Mouse (Mus musculus) spleen, postnatal 10 days (tissue): ENCODE measurements at regions not wholly inside any gene's neighbourhood (a gene's known extent, or its start where the extent isn't known, plus 50 kb on each side); places are given as distances from the start of the nearest gene placed in this dataset.
A peak's percentile ranks its signal among the peaks of the same experiment; 100 is the strongest.
"Not testable (repeated sequence)": the region's sequence is repeated elsewhere in the genome, so short reads cannot be mapped to it uniquely, and the experiment has no call there.

Experiments
- DNase-seq, 2 experiments: peaks; one replicate each; pipeline ENCODE4 v3.0.0; 2021 to 2022; ENCODE audit warnings: low spot score in 2 of 2

DNA sequence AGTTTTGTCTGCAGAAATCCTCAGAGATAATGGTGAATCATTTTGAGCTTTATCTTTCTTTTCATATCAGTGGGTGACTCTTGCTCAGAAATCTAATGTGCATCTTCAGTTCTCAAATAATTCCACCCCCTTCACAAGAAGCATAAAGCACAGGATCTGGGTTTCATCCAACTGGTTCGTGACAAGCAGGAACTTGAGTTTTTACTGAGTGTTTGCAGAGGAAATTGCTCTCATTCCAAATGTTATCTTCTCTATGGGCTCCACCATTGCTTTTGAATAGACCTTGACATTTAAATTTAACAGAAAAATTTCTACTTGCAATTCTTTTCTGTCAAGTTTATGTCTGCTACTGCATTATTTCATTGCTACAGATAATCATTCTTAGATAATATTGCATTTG, 443.1 kb downstream of the Arl4a start:
- DNase-seq: no peak

DNA sequence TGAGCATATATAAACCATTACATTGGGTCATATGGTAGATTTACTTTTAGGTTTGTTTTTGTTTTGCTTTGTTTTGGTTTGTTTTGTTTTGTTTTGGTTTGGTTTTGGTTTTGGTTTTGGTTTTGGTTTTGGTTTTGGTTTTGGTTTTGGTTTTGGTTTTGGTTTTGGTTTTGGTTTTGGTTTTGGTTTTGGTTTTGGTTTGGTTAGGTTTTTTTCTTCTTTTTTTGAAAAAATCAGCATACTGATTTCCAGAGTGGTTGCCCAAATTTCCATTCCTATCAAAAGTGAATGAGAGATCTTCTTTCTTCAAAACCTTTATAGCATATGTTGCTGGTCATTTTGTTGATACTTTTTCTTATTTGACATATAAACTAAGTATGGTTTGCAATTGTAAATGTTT, 444.0 kb downstream of the Arl4a start:
- not testable (repeated sequence) for DNase-seq

DNA sequence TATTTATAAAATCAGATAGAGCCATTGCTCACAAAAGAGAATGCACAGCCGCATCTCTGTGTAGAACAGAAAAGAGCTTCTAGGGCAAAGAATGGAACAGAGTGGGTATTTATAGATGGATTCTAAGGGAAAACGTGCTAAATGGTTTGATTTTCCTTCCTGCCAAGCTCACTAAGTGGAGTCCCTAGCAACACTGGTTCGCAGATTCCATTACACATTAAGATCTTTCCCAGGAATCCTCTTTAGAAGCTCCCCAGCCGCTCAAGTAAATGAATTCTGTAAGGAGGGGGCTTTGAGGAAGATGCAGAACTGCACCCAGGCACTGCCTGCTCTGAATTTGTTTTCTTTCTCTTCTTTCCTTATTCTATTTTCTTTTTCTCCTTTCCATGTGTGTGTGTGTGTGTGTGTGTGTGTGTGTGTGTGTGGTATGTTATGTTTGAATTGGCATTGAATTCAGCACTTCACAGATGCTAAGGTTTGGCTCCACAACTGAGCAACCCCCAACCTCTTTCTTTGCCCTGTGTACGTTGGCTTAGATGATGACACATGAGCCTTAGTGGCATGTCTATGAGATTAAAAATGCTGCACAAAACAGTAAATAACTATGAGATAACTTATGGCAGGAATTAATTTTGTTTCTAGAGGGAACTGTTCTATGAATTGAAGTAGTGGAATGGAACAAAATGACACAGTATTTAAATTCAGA, 450.5 kb downstream of the Arl4a start:
- no peak for DNase-seq

DNA sequence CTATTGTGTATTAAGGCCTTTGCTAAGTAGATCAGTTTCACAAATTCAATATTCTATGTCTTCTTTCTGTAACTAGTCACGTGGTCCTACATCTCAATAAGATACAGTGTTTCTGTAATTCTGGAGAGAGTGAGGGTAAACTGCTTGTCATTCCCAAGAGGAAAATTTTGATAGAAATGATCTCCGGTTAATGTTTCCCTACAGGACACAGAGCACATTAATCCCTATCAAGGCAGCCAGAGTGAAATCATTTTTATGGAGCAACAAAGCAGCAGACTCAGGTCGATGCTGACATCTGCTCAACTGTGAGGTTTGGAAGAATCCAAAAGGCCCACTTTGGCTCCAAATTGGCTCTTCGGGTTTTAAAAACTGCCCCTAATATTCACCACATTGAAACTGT, 451.7 kb downstream of the Arl4a start:
- no peak for DNase-seq

DNA sequence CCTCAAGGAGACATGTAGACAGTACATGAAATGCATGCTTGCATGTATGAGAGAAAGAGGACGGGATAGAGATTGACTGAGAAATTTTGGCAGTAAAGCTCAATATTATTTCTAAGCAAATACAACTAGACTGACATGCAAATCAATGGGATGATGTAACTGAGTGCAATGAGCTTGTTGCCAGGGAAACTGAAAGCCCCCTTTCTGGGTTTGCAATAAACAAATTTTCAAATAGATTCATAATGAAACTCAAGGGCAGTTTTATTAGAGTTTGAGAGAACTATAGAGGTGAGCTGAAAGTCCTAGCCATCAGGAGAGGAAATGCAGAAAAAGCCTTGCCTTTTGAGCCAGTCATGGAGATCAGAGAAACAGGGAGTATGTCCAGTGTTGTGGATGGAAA, 460.2 kb downstream of the Arl4a start:
- DNase-seq: no peak

DNA sequence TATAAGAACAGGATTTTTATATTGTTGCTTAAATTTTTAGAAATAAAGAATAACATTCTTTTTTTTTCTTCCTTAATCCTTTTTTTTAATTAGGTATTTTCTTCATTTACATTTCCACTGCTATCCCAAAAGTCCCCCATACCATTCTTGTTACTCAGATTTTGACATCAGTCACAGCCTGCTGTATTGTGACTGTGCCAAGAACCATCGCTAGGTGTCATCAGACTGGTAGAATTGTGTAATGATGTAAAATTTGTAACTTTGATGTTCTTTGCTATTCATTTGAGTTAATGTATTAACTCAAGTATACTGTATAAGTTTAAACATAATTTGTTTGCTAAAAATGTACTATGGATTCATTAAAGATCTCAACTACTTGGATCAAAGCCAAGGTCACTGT, 465.0 kb downstream of the Arl4a start:
- DNase-seq: no peak

DNA sequence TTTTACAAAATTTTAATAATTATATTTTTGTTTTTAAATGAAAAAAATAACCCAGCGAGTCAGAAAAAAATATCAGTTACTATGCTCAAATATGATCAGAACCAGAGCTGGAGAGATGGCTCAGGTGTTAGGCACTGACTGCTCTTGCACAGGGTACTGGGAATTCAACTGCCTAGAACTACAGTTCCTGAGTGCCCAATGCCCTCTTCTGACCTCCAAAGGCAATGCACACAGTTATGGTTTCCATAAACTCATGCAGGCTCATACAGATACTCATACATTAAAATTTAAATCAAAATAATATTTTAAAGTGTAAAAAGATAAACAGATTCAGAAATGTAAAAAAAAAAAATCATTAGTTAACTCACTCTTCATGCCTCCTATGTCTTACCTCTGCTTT, 465.7 kb downstream of the Arl4a start:
- DNase-seq: no peak

DNA sequence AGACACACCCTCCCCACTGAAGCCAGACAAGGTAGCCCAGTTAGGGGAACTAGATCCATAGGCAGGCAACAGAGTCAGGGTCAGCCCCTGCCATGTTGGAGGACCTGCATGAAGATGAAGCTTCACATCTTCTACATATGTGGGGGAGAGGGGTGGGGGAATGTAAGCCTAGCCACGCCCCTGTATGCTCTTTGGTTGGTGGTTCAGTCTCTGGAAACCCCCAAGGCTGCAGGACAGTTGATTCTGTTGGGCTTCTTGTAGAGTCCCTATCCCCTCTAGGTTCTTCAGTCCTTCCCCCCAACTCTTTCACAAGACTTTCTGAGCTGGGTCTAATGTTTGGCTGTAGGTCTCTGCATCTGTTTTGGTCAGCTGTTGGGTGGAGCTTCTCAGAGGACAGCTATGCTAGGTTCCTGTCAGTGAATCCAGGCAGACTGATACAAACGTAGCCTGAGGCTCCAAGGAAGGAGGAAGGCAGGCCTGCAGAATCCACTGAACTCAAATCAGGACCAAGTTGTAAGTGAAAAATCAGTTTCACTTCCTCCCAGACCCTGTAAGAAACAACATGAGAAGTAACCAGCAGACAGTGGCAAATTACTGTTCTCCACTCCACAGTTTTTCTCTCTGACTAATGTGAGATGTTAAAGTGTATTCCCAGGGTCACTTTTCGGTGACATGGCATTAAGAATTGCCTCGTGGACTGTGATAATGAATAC, 476.9 kb downstream of the Arl4a start:
- no peak for DNase-seq

DNA sequence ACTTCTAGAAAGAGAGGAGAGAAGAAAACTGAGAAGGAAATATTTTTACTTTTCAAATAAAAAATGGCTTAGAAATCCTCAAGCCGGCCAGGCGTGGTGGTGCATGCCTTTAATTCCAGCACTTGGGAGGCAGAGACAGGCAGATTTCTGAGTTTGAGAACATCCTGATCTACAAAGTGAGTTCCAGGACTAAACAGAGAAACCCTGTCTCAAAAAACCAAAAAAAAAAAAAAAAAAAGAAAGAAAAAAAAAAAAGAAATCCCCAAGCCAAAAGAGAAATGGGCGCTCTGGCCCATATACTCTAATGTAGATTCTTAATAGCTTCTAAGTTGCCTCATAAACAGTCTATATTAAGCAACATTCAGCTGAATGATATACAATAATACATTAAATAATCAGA, 479.3 kb downstream of the Arl4a start:
- DNase-seq: no peak

DNA sequence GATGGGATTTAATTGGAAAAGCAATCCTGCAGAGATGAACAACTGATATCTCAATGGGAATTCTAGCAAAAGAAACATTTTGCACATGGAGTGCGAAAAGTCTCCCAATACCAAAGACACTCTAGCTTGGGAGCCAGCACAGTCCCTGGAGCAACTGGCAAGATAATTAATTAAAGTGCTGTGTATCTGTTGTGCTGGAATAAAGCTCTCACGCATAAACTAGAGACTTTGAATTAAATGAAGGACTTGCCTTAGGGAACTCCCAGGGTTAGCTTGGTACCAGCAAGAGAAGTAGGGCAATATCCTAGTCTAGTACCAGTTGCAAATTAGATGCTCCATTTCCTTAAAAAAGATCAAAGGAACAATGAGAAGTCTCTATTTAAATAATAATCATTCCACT, 501.5 kb downstream of the Arl4a start:
- no peak for DNase-seq

DNA sequence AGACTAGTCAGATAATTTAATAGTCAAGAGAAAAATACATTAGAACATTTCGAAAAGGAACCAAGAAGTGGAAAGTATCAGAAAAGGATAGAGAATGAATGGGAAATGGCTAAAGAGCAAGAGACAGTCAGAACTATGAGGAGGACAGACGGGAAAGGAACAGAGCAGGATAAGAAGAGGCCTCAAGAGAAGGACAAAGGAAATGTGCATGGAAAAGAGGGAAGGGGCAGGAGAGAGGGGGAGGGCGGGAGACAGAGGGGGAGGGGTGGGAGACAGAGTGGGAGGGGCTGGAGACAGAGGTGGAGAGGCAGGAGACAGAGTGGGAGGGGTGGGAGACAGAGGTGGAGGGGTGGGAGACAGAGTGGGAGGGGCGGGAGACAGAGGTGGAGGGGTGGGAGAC, 509.7 kb downstream of the Arl4a start:
- no peak for DNase-seq

DNA sequence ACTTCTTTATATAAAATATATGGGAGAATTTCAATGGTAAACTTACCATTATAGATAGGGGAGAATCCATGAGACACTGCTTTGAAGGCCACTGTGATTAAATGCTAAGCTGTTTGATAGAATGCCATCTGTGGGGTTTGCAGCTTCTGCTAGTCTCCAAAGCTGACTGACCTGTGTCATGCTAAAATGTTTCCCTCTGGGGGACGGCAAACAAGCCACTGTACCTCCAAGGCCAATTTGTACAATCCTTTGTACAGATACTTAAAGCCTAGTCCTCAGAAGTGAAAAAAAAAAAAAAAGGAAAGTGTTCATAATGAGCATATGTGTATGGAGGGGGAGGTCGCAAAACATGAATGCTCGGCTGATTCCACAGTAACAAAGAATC, 510.6 kb downstream of the Arl4a start:
- DNase-seq: no peak

DNA sequence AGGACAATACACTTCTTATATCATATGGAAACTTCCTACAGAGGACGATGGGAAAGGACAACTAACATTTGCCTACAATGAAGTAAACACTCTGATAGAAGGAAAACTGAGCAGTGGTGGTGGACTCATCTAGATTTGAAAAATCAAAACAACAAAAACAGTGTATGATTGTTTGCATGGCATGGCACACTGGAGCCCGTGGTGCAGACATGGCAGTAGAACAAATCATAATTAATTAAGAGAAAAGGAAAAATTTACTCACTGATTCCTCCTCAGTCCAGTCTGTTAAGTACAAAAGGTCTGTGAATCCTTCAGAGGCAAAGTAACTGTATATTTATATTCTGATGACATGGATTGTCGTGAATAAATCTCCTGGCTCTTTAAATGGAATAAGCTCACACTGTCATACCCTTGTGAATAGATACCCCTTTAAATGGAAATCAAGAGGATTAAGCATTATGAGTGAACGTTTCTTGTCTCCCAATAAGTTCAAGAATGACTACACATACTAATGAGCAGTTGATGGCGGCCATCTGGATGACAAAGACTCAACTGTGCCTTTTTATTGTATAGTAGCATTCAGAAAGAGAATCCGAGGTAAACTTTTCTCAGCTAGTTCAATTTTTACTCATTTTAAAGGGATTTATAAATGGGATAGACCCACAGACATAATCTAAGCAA, 511.1 kb downstream of the Arl4a start:
- no peak for DNase-seq

DNA sequence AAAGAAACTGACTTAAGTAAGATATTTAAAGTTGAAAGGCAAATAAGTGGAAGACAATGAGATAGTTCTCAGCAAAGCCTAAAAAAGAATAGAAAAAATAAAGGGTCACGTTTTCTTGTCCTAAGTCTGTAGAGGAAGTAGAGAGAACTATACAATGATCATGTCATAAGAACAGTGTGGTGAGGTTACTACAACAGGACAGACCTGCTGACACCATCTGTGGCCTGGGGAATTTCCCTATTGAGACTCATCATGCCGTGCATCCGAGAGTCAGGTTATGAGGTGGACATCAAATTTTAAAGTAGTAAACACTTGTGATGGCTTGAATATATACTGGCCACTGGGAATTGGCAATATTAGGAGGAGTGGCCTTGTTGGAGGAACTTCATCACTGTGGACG, 522.1 kb downstream of the Arl4a start:
- no peak for DNase-seq

DNA sequence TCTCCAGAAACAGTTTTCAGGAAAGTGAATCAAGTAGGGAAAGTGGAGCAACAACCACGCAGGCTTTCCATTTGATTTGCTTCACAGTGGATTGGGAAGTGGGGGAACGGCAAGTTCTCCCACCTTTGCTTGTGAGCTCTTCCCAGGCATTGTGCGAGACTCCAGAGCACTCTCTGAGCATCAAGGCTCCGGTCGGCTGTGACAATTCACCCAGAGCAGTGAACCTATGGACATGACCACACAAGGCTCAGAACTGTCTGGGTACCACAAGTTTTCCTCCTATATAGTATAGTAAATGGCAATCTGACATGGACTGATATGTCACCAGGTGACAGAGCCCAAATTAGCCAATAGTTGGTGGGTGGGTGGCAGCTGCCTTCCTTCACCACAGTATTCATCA, 527.0 kb downstream of the Arl4a start:
- DNase-seq: no peak

DNA sequence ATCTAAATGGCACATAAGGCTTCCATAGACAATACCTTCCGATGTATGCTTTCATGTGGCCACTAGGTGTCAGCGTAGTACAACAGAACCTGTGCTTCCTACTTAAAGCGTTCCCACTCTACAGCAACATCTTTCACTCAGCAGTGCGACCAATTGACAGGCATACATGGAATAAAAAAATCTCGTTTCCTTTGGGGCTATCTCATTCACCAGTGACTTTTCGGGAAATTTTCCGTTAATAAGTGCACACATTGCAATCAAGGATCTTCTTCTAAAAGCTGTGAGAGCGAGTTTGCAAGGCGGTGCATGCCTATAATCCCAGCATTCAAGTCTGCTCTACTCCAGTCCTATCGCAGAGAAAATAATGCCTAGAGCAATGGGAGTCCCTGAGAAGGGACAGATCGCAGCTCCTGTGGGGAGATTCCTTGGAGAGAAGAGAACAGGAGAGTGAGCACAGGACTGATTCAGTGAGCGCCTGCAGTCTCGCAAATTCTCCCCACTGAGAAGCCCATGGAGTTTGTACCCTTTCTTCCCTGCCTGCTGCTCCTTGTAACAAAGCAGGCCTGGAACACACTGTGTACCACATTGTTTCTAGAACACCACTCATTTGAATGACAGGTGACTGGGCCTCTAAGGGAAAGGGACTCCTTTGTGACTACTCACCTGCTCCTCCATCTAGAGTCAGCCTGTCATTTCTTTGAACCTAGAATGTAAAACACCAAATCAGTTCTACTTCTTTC, 527.6 kb downstream of the Arl4a start:
- peak; percentile 12 to 59 for DNase-seq

DNA sequence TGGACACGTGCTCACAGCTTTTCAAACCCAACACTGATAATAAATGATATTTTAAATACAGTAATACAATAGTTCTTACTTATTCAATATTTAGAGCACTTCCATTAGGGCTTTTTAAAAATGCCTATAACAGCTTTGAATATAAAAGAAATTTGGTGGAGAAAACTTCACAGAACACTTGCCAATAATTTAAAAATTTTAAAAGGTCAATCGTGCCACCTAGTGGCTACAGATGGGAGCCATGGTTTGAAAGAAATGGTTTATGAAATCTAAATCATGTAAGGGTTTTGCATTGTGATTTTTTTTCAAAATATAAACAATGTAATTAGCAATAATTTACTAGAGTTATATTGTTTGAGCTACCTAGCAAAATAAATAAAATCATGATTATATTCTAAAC, 541.6 kb downstream of the Arl4a start:
- no peak for DNase-seq

DNA sequence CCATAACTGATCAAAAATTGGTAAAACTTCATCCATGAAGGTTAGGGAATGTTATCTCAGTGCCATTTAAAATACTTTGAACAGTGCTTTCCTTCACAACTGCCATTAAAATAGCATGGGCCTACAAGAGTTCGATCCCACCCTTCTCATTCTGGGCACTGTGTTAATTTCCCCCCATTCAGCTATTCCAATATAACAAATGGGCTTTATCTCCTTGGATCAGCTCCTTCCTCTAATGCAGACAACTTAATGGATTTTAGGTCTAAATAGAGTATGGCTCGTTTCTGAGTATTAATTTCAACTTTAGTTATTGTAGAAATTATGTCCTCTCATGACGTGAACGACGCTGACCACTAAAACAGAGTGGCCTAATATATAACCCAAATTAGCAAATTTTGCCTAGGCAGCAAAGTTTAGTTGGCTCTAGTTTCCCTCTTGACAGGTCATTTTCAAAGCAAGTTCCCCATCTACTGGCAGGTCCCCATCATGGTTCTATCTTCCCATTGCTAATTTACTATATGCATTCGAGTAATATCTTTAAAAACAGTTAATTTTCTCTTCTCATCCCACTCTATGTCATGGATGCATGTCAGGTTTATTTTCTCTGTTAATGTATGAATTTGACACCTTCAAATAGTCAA, 544.1 kb downstream of the Arl4a start:
- no peak for DNase-seq

DNA sequence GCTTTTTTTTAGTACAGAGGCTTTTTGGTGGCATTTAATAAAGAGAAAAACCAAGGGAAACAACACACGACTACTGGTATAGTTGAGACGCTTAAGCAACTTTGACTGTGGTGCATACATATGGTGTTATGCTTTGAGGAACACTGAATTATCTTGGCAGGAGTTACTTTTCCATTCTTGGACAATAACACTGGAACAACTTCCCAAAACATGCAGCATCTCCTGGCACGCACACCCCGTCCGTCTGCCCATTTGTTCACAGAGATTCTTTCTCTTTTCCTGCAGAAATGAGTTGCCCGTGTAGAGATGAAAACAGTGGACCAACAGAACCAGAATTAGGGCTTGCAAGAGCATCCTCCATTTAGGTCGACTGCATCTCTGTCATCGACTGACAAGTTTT, 544.7 kb downstream of the Arl4a start:
- DNase-seq: no peak

DNA sequence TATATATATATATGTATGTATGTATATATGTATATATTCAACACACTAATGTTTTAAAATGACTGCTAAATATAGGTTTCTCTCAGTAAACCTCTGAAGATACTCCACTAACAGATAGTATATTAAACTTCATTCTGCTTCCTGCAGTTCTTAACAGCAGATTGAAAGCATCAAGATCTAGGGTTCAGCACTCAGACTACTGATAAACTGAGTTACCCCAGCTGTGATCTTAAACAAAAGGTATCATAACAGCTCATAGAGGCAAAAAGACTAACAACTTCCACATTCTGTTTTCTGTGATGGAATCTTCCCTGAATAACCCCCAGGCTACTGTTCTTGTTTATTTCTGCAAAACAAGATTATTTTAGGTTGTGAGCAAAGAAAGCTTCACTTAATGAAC, 564.8 kb downstream of the Arl4a start:
- no peak for DNase-seq
